Mouse (Mus musculus): ENCODE data around the gene Bcan. TPM values are rescaled to one million over a fixed set of nuclear protein-coding genes. Genes with fewer than 3 reads are reported as not detected.

The Bcan gene
- polyA plus RNA-seq, 1 experiment from 2014 or later, result 0.18 TPM

DNA sequence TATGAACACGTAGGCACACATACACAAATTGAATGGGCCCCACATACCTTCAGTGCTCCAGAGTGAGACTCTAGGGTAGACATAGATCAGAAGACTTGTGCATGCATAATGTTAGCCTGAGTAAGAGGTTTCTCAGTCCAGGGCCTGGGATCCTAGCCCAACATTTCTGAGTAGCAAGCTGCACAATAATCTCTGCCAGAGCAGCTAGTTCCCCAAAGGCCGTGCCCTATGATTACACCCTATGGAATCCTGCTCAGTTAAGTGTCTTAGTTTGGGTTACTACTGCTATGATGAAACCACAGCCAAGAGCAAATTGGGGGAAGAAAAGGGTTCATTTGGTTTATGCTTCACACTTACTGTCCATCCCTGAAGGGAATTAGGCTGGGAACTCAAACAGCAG is 57.6 kb downstream of the Bcan start:
- WGBS, result 87% methylated on average over 2 of the region's 2 CpGs
- Histone ChIP-seq H3K36me3 (ENCODE audit: control insufficient read depth, insufficient read depth, low read length) (peaks cover 13% of the 10 kb centered on the region), H3K4me2 (ENCODE audit: low read depth, low read length) (no peak overlapping the region), H3K9ac (ENCODE audit: low read depth, low read length) (no peak overlapping the region), H3K27ac (ENCODE audit: low read length) (no peak overlapping the region), H3K4me3 (ENCODE audit: low read length) (no peak overlapping the region), H3K9me3 (ENCODE audit: control insufficient read depth, low read length) (no peaks in the 10 kb centered on the region), H3K27me3 (replicated peaks; ENCODE audit: control insufficient read depth, insufficient read depth, low read length) (peaks cover 11% of the 10 kb centered on the region; the same call in 1 of the 2 replicates), H3K4me1 (ENCODE audit: control insufficient read depth, insufficient read depth, low read length) (peaks cover 7% of the 10 kb centered on the region; the same call in 1 of the 2 replicates)
- no peak for ATAC-seq

DNA sequence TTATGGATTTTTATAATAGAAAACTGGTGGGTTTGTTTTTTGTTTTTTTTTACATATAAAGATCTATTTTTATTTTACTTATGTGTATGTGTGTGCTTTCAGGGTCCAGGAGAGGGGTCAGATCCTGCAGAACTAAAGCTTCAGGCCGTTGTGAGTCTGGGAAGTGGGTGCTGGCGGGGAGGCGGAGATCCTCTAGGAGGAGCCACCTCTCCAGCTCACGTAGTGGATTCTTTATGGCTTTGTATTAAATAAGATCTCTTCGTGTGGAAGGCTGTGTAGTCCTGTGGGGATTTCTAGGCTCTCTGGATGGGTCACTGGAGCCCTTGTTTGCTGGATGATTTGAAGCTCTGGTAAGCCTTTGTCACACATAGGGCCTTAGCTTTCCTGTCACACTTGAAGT is 59.4 kb downstream of the Bcan start:
- 64% methylated on average over 5 of the region's 5 CpGs for WGBS
- ATAC-seq, result no peak
- peaks cover 13% of the 10 kb centered on the region for H3K36me3 ChIP-seq (ENCODE audit: control insufficient read depth, insufficient read depth, low read length)

More for the DNA sequence above, 59.4 kb downstream of the Bcan start:
- Histone ChIP-seq H3K27ac (ENCODE audit: low read length) (no peak overlapping the region), H3K9me3 (ENCODE audit: control insufficient read depth, low read length) (no peaks in the 10 kb centered on the region), H3K9ac (ENCODE audit: low read depth, low read length) (no peak overlapping the region), H3K4me3 (ENCODE audit: low read length) (no peak overlapping the region), H3K4me1 (ENCODE audit: control insufficient read depth, insufficient read depth, low read length) (no peaks in the 10 kb centered on the region), H3K27me3 (replicated peaks; ENCODE audit: control insufficient read depth, insufficient read depth, low read length) (peaks cover 1% of the 10 kb centered on the region; the same call in 1 of the 2 replicates), H3K4me2 (ENCODE audit: low read depth, low read length) (no peak overlapping the region)

Other genes with a start within 250 kb of the Bcan start
- gene Ntrk1, start 205.1 kb downstream of the Bcan start, polyA plus RNA-seq (2015; fragmentation: Nextera tagmentation; extraction: Ambion mirVana), result 1.4 and 1.6 TPM in 2 replicates
- gene Insrr, start 203.3 kb downstream of the Bcan start, polyA plus RNA-seq (2015; fragmentation: Nextera tagmentation; extraction: Ambion mirVana), result 0.27 and 0.39 TPM in 2 replicates
- gene Pear1, start 175.9 kb downstream of the Bcan start, polyA plus RNA-seq (2015; fragmentation: Nextera tagmentation; extraction: Ambion mirVana), result 22.2 and 22.5 TPM in 2 replicates
- 0.36 and 0.37 TPM in 2 replicates for gene Sh2d2a, start 153.5 kb downstream of the Bcan start, polyA plus RNA-seq (2015; fragmentation: Nextera tagmentation; extraction: Ambion mirVana)
- gene Prcc, start 114.6 kb downstream of the Bcan start, polyA plus RNA-seq (2015; fragmentation: Nextera tagmentation; extraction: Ambion mirVana), result 9.8 and 10.7 TPM in 2 replicates
- gene Hdgf, start 93.9 kb downstream of the Bcan start, polyA plus RNA-seq (2015; fragmentation: Nextera tagmentation; extraction: Ambion mirVana), result 75.5 and 76.0 TPM in 2 replicates
- gene Mrpl24, start 80.7 kb downstream of the Bcan start, polyA plus RNA-seq (2015; fragmentation: Nextera tagmentation; extraction: Ambion mirVana), result 78.7 and 80.6 TPM in 2 replicates
- 37.2 and 39.8 TPM in 2 replicates for gene Isg20l2, start 69.9 kb downstream of the Bcan start, polyA plus RNA-seq (2015; fragmentation: Nextera tagmentation; extraction: Ambion mirVana)
- gene Rrnad1, start 69.5 kb downstream of the Bcan start, polyA plus RNA-seq (2015; fragmentation: Nextera tagmentation; extraction: Ambion mirVana), result 14.2 and 14.3 TPM in 2 replicates
- 3.8 TPM in 2 replicates for gene Crabp2, start 51.6 kb downstream of the Bcan start, polyA plus RNA-seq (2015; fragmentation: Nextera tagmentation; extraction: Ambion mirVana)
- 9.4 and 10.3 TPM in 2 replicates for gene Nes, start 29.2 kb downstream of the Bcan start, polyA plus RNA-seq (2015; fragmentation: Nextera tagmentation; extraction: Ambion mirVana)
- not detected in 2 replicates for gene Hapln2, start 27.4 kb upstream of the Bcan start, polyA plus RNA-seq (2015; fragmentation: Nextera tagmentation; extraction: Ambion mirVana)
- 30.4 and 38.3 TPM in 2 replicates for gene Gpatch4, start 42.9 kb upstream of the Bcan start, polyA plus RNA-seq (2015; fragmentation: Nextera tagmentation; extraction: Ambion mirVana)
- 170 and 178 TPM in 2 replicates for gene Naxe, start 58.3 kb upstream of the Bcan start, polyA plus RNA-seq (2015; fragmentation: Nextera tagmentation; extraction: Ambion mirVana)
- not detected in 2 replicates for gene Ttc24, start 78.1 kb upstream of the Bcan start, polyA plus RNA-seq (2015; fragmentation: Nextera tagmentation; extraction: Ambion mirVana)
- 14.3 and 14.5 TPM in 2 replicates for gene Iqgap3, start 81.7 kb upstream of the Bcan start, polyA plus RNA-seq (2015; fragmentation: Nextera tagmentation; extraction: Ambion mirVana)
- gene Mef2d, start 142.1 kb upstream of the Bcan start, polyA plus RNA-seq (2015; fragmentation: Nextera tagmentation; extraction: Ambion mirVana), result 13.7 and 23.2 TPM in 2 replicates